Mouse (Mus musculus): ENCODE results near the gene Gm10139.
"Not testable (repeated sequence)": the region's sequence is repeated elsewhere in the genome, so short reads cannot be mapped to it uniquely, and the experiment has no call there.

The Gm10139 gene

GRCm38 (mm10) chr13:65512378-65512777 is at the start of gene Gm10139:
Gm10139 (plus strand) TSS chr13:65512678.
- not testable (repeated sequence) for DNase-seq (ENCODE audit: low read depth, low spot score)

GRCm38 (mm10) chr13:65557636-65558035 is 45.2 kb downstream of the Gm10139 start:
- DNase-seq (ENCODE audit: low read depth, low spot score) = not testable (repeated sequence)

All from A20 (cell line).